Mouse (Mus musculus) neural tube, embryonic 15.5 days (tissue): Measurements from ENCODE around the gene Cplx3. TPM values are rescaled to one million over a fixed set of nuclear protein-coding genes. Genes with fewer than 3 reads are reported as not detected.

Experiments used
- ATAC-seq: fragments of 200-750 bp; cut with Nextera tagmentation; 2 replicates; pipeline ENCODE4 v1.8.0; 2017; ENCODE audit warnings: mild to moderate bottlenecking, moderate TSS enrichment, moderate library complexity; ENCODE audit not compliant: low FRiP score
- H3K27ac ChIP-seq: fragments of 300-500 bp; sonication (generic); replicated peaks from 2 replicates; pipeline ENCODE4 v1.5.1; 2015; ENCODE audit warnings: mild to moderate bottlenecking, inconsistent platforms
- H3K27me3 ChIP-seq: fragments of 300-500 bp; sonication (generic); replicated peaks from 2 replicates; pipeline ENCODE4 v1.6.1; 2015; ENCODE audit warnings: inconsistent platforms
- H3K36me3 ChIP-seq: fragments of 300-500 bp; sonication (generic); 2 replicates; pipeline ENCODE4 v1.6.1; 2015; ENCODE audit warnings: inconsistent platforms
- H3K4me1 ChIP-seq: fragments of 300-500 bp; sonication (generic); 2 replicates; pipeline ENCODE4 v1.6.1; 2015; ENCODE audit warnings: inconsistent platforms
- H3K4me2 ChIP-seq: fragments of 300-500 bp; sonication (generic); 2 replicates; pipeline ENCODE4 v1.6.1; 2015; ENCODE audit warnings: inconsistent platforms, mild to moderate bottlenecking, moderate library complexity
- H3K4me3 ChIP-seq: fragments of 300-500 bp; sonication (generic); replicated peaks from 2 replicates; pipeline ENCODE4 v1.5.1; 2015; ENCODE audit warnings: mild to moderate bottlenecking, inconsistent platforms
- H3K9ac ChIP-seq: fragments of 300-500 bp; sonication (generic); replicated peaks from 2 replicates; pipeline ENCODE4 v1.6.1; 2015; ENCODE audit warnings: mild to moderate bottlenecking, inconsistent platforms
- H3K9me3 ChIP-seq: fragments of 300-500 bp; sonication (generic); replicated peaks from 2 replicates; pipeline ENCODE4 v1.6.1; 2016; ENCODE audit warnings: inconsistent platforms
- WGBS: fragments of 180-500 bp; shearing (Covaris S2); methylation state at CpG from one replicate; pipeline ENCODE4 v1.1.7; 2015; ENCODE audit warnings: mixed read lengths; 5-methylcytosine and 5-hydroxymethylcytosine counted together
- polyA plus RNA-seq: library from polyadenylated mRNA; unstranded; fragments of >200 nt; fragmentation: Nextera tagmentation; extraction: Ambion mirVana; gene quantifications from 2 replicates; pipeline ENCODE4 v1.2.1, GENCODE M21; 2015

Cplx3 gene
- polyA plus RNA-seq, 1 experiment from 2014 or later: 0.23 TPM

DNA sequence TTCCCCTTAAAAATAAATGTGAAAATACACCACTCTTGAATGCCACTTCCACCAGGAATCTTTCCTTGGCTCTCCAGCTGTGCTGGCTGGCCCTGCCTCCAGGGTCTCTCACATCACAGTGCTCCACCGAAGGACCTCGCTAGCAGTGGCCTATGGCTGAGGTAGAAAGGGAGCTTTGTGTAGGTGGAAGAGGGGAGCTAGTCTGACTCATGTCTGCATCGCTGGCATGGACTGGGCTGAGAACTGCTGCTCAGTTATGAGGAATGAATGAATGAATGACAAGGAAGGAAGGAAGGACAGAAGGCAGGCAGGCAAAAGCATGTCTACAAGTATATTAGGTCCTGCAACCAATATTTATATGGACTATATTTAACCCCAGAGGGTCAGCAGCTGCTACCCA lies 31.2 kb upstream of the Cplx3 start:
- no peak overlapping the region for H3K4me3 ChIP-seq
- H3K9me3 ChIP-seq: no peaks in the 10 kb centered on the region
- H3K36me3 ChIP-seq: no peaks in the 10 kb centered on the region
- H3K4me1 ChIP-seq: peaks cover 66% of the 10 kb centered on the region
- peak overlapping the region; percentile 69 for H3K27ac ChIP-seq
- ATAC-seq: no peak
- no peak overlapping the region for H3K4me2 ChIP-seq
- 64% methylated on average over 3 of the region's 3 CpGs for WGBS
- no peak overlapping the region for H3K9ac ChIP-seq
- no peaks in the 10 kb centered on the region for H3K27me3 ChIP-seq

DNA sequence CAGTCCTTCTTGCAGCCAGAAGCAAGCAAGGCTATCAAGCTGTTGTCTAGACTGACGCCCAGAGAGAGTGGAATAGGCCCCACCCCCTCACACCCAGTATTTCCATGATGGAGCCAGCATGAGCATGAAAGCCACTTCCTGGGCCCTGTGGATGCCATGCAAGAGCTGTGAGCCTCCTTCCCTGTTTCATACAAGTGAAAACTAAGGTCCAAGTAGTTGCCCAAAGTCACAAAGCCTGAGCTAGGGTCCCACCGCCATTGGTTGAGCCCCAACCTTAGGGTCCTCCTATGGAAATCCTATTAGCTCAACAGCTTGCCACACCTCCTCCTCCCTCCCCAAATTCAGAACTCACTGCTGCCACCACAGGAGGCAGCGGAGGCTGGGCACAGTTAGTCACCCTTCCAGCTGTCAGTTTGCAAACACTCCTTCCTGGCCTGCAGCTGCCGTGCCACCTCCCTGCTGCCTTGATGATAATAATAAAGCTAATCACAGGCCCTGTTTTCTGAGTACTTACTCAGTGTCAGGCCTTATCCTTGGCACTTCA lies 27.5 kb upstream of the Cplx3 start:
- Histone ChIP-seq H3K9me3 (no peaks in the 10 kb centered on the region), H3K4me1 (peaks cover 32% of the 10 kb centered on the region), H3K4me3 (no peak overlapping the region), H3K36me3 (peaks cover 33% of the 10 kb centered on the region), H3K27me3 (no peaks in the 10 kb centered on the region), H3K9ac (no peak overlapping the region), H3K4me2 (no peak overlapping the region), H3K27ac (no peak overlapping the region)
- no peak for ATAC-seq
- WGBS: 50% methylated on average over 4 of the region's 4 CpGs

DNA sequence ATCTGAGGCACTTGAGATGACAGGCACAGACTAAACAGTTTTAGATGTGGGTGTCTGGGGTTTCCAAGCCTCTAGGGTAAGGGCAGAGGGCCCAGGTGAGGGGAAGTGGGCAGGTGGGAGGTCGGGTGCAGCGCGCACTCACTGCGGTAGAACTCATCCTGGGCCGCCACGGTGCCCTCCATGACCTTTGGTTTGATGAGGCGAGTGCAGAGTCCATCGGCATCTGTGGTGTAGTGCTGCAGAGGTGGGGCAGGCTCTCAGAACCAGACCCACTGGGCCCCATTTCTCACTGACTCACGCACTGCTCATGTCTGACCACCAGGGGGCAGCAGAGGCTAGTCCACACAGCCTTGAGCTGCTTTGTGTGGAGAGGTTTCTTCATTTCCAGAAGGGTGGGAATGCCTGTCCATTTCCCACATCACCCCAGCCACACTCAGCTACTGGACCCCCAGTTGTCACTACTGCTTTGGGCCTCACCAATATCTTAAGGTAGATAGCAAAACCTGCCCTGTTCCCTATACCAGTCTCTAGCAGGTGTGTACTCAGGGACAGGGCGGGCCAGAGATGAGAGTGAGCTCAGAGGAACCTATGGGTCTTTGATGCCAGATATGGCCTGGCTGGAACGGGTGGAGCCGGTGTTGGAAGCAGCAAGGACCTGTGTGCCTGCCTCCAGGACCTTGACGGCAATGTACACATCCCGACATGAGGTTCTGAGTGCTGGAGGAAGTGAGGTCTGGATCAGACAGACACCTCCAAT lies 23.2 kb upstream of the Cplx3 start:
- Histone ChIP-seq H3K4me2 (no peak overlapping the region), H3K27ac (no peak overlapping the region), H3K36me3 (peaks cover 75% of the 10 kb centered on the region), H3K27me3 (no peaks in the 10 kb centered on the region), H3K9me3 (no peaks in the 10 kb centered on the region), H3K4me1 (peaks cover 15% of the 10 kb centered on the region), H3K4me3 (no peak overlapping the region), H3K9ac (no peak overlapping the region)
- peak; percentile 43; the same call in 1 of the 2 replicates for ATAC-seq
- WGBS: 64% methylated on average over 14 of the region's 14 CpGs

DNA sequence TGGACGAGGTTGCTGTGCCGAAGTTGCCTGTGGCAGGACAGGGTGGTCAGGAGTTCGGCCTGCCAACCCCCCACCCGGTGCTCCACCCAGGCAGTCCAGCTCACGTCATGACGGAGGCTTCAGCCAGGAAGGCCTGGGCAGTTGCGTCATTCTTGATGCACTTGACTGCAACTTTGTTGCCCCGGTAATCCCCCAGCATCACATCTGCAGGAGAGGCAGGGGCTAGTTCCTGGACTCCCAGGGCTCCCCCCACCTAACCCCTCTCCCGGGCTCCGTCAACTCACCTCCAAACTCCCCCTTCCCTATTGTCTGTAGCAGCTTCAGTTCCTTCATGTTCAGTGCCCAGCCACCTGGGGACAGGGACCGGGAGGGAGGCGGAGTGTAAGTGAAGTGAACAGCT lies 22.6 kb upstream of the Cplx3 start:
- 95% methylated on average over 12 of the region's 12 CpGs for WGBS
- no peak for ATAC-seq

DNA sequence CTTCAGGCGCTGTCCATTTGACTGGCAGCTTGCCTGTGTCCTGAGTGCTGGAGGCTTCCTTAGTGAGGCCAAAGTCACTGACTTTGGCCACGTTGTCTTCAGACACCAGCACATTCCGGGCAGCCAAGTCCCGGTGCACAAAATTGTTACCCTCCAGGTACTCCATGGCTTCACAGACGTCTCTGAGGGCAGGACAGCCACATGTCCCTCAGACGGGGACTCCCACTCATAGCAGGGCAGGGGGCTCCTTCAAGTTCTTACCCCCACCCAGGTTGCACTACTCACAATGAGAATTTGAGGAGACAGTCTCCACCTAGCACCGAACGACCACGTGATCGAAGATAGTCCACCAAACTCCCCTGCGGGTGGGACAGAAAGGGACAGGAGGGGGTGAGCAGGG lies 21.8 kb upstream of the Cplx3 start:
- H3K27ac ChIP-seq: no peak overlapping the region
- H3K27me3 ChIP-seq: no peaks in the 10 kb centered on the region
- H3K36me3 ChIP-seq: peaks cover 78% of the 10 kb centered on the region
- no peaks in the 10 kb centered on the region for H3K9me3 ChIP-seq
- H3K9ac ChIP-seq: no peak overlapping the region
- no peak for ATAC-seq
- H3K4me1 ChIP-seq: 0 out of 2 replicates have a peak, but pooled peaks cover 3% of the 10 kb centered on the region
- no peak overlapping the region for H3K4me2 ChIP-seq
- no peak overlapping the region for H3K4me3 ChIP-seq
- 95% methylated on average over 11 of the region's 11 CpGs for WGBS

More for the DNA sequence above, 22.6 kb upstream of the Cplx3 start:
- Histone ChIP-seq H3K27me3 (no peaks in the 10 kb centered on the region), H3K27ac (no peak overlapping the region), H3K36me3 (peaks cover 78% of the 10 kb centered on the region), H3K4me2 (no peak overlapping the region), H3K4me3 (no peak overlapping the region), H3K9me3 (no peaks in the 10 kb centered on the region), H3K9ac (no peak overlapping the region), H3K4me1 (peaks cover 9% of the 10 kb centered on the region)

DNA sequence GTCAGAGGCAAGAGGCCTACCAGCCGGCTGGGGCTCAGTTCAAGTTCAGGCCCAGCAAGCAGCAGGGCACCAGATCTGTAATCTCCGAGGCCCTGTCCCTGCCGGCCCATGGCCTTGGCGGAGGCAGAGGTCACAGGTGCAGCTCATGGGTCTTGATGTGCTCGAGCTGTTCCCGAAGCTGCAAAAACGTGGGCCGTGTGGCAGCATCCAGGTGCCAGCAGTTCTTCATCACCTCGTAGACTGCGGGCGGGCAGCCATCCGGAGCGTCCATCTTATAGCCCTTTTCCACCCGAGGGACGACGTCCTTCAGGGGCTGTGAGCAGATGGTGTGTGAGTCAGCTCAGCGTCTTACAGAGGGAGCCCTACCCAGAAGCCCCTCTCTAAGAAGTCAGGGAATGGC lies 21.1 kb upstream of the Cplx3 start:
- H3K36me3 ChIP-seq: peaks cover 78% of the 10 kb centered on the region

DNA sequence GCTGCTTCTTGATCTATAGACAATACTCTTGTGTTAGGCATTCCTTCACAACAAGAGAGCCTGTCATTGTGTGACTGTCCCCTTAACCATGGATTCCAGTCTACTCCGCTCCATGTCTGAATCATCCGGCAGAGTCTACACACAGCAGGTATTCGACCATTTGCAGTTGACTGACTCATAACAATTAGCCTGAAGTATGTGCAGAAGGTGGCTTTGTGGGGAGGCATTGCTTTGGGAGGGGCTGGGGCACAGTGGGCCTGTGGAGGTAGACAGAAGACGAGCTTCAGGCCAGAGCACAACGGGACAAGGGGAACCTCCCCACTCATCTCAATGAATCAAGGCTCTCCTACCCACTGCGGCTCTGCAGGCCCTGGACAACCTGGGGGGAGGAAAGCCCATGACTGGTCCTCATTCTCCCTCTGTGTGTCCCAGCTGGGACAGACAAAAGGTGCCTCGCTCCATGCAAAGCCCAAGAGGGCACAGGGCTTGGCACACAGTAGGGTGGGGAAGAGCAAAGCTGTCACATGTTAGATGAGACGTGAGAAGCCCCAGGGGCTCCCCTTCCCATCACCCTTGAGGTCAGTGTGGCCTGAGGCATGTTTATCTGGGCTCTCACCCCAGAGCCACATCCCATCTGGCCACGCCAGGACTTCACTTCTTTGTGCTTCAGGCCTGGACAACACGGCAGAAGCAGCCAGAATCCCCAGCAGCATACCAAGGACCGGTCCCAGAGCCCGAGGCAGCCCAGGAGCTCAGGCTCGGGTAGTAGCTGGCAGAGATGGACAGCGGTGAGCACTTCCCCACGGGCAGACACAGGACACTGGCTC lies 19.8 kb upstream of the Cplx3 start:
- Histone ChIP-seq H3K4me2 (no peak overlapping the region), H3K4me3 (no peak overlapping the region), H3K27ac (no peak overlapping the region), H3K36me3 (peaks cover 67% of the 10 kb centered on the region), H3K9me3 (no peaks in the 10 kb centered on the region), H3K4me1 (0 out of 2 replicates have a peak, but pooled peaks cover 3% of the 10 kb centered on the region), H3K9ac (no peak overlapping the region), H3K27me3 (no peaks in the 10 kb centered on the region)
- 78% methylated on average over 15 of the region's 15 CpGs for WGBS
- no peak for ATAC-seq

More for the DNA sequence above, 21.1 kb upstream of the Cplx3 start:
- H3K27me3 ChIP-seq: no peaks in the 10 kb centered on the region
- no peak overlapping the region for H3K27ac ChIP-seq
- no peak overlapping the region for H3K4me2 ChIP-seq
- no peak overlapping the region for H3K4me3 ChIP-seq
- WGBS: 91% methylated on average over 17 of the region's 17 CpGs
- ATAC-seq: no peak
- no peak overlapping the region for H3K9ac ChIP-seq
- no peaks in the 10 kb centered on the region for H3K9me3 ChIP-seq
- H3K4me1 ChIP-seq: 0 out of 2 replicates have a peak, but pooled peaks cover 3% of the 10 kb centered on the region

DNA sequence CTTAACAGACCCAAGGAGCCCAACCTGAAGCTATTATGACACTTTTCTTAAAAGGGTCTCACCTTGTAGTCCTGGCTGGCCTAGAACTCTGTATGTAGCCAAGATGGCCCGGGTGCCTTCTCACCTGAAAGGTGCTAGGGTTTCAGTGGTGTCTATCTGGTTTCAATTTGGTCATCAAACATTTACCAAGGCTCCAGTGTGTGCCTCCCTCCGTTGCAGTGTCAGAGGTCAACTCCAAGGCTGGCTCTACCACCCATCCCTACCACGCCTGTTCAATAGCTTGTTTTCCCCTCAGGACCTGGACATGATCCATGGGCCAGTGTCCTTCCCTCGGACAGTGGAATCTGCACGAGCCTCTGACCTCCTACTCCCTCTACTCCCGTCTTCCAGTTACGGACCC lies 18.2 kb upstream of the Cplx3 start:
- Histone ChIP-seq H3K9me3 (no peaks in the 10 kb centered on the region), H3K27ac (no peak overlapping the region), H3K4me2 (no peak overlapping the region), H3K27me3 (no peaks in the 10 kb centered on the region), H3K4me3 (no peak overlapping the region), H3K9ac (no peak overlapping the region), H3K36me3 (peaks cover 51% of the 10 kb centered on the region), H3K4me1 (no peaks in the 10 kb centered on the region)
- 89% methylated on average over 7 of the region's 7 CpGs for WGBS
- ATAC-seq: no peak

DNA sequence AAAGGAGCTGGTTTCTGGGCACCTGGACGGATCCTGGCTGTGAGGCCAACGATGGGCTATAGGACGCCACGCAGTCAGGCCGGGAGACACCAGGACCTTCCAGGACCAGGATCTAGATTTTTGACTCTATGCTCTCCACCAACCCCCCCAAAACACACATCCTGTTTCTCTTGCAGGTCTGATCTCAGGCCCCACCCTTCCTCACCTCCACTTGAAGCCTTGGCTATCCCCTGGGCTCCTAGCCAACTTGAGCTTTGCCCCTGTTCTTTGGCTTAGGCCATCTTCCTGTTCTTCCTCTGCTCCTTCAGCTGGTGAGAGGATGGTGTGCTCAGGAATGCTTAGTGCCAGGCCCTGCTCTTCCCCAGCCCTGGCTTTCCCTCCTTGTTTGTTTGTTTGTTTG lies 14.6 kb upstream of the Cplx3 start, which contains the start of gene Lman1l:
Lman1l (minus strand) TSS at position 101 of the 400 bp plus-strand sequence.
- H3K36me3 ChIP-seq: peaks cover 16% of the 10 kb centered on the region; the same call in 1 of the 2 replicates
- no peaks in the 10 kb centered on the region for H3K27me3 ChIP-seq
- H3K4me3 ChIP-seq: no peak within 1 kb of the TSS
- H3K4me2 ChIP-seq: no peak within 1 kb of the TSS
- WGBS: 93% methylated on average over 5 of the region's 5 CpGs
- no peaks in the 10 kb centered on the region for H3K4me1 ChIP-seq
- ATAC-seq: no peak
- H3K9me3 ChIP-seq: no peaks in the 10 kb centered on the region
- no peak within 1 kb of the TSS for H3K9ac ChIP-seq
- no peak within 1 kb of the TSS for H3K27ac ChIP-seq

DNA sequence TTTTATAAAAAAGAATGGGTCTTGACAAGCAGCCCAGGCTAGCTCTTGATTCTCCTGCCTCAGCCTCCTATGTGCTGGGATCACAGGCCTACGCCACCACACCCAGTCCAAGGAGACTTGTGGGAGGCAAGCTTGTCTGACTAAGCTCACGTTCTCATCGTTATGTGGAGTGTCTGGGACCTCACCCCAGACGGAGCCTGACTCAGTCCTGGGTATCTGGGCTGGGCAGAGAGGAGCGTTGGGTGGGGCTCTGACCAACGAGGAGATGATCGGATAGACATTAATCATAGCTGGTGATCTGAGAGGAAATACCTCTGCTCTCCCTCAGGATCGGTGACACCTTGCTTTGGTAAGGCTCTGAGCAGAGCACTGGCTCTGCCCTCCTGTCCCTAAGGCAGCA lies 12.8 kb upstream of the Cplx3 start:
- Histone ChIP-seq H3K4me1 (no peaks in the 10 kb centered on the region), H3K9ac (no peak overlapping the region), H3K27ac (no peak overlapping the region), H3K9me3 (no peaks in the 10 kb centered on the region), H3K4me3 (no peak overlapping the region), H3K27me3 (no peaks in the 10 kb centered on the region), H3K4me2 (no peak overlapping the region), H3K36me3 (0 out of 2 replicates have a peak, but pooled peaks cover under 1% of the 10 kb centered on the region)
- ATAC-seq: no peak
- WGBS: 82% methylated on average over 8 of the region's 8 CpGs

DNA sequence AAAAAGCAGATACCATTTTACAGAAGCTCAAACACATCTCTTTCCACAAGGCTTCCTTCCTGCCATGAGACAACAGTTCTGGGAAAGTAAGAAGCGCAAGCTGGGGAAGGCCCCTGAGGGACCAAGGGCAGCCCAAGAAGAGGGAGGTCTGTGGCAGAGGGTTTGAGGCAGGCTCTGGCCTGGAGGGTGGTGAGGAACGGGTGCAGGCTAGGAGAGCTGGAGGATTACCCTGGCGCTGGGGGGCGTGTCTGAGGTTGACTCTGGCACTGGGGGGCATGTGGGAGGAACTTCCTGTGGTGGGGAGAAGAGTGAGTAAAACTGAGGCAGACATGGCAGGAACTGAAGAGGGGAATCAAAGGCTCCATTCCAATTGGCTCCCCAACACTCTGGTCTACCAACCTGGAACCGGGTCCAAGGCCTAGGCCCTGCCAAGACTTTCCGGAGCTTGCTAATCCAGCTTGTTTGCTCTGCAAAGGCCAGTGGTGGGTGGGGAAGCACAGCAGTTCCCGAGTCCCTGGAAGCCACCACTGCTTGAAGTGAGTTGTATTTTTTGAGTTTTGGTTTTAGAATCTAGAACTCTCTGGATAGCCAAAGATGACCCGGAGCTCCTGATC lies 11.6 kb upstream of the Cplx3 start:
- Histone ChIP-seq H3K36me3 (no peaks in the 10 kb centered on the region), H3K27me3 (no peaks in the 10 kb centered on the region), H3K9me3 (no peaks in the 10 kb centered on the region), H3K9ac (no peak overlapping the region), H3K4me2 (no peak overlapping the region), H3K4me3 (no peak overlapping the region), H3K4me1 (no peaks in the 10 kb centered on the region), H3K27ac (no peak overlapping the region)
- 76% methylated on average over 8 of the region's 8 CpGs for WGBS
- no peak for ATAC-seq
